Mouse (Mus musculus): ENCODE results near the gene Sox5.

DNA sequence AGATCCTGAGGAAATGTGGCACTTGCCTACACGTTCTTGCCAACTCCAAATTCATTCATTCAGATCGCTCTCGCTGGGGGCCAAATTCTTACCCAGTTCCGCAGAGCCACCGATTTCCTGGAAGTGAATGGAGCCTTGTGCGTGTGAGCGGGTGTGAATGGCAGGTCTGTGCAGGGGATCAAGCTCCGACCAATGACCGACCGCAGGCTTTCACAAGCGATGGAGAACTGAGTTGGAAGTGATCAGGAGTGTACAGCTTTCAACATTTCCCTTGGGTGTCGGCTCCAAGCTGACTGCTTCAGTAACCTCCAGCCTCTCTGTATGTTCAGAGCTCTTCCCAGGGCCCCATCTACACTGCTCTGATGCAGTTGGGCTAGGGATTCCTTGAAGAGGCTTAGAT, 651.9 kb downstream of the Sox5 start:
- no peak for TF ChIP-seq CTCF (IDR thresholded peaks at IDR 0.05; ENCODE audit: extremely low read depth, insufficient read depth, insufficient read length, insufficient replicate concordance)
- no peak for TF ChIP-seq POLR2A (IDR thresholded peaks at IDR 0.05; ENCODE audit: low read depth, low read length)

Data from spleen, adult 2 months (tissue).